Mouse (Mus musculus): ENCODE measurements at regions not wholly inside any gene's neighbourhood (a gene's known extent, or its start where the extent isn't known, plus 50 kb on each side); places are given as distances from the start of the nearest gene placed in this dataset.

GRCm38 (mm10) chr2:105454353-105454752 is 55.2 kb upstream of the Rcn1 start:
- no peak for DNase-seq (ENCODE audit: low spot score)

- DNase-seq (ENCODE audit: low spot score), result no peak
Measured at GRCm38 (mm10) chr2:105454836-105455235, 55.7 kb upstream of the Rcn1 start.

GRCm38 (mm10) chr2:105458643-105459042 is 59.5 kb upstream of the Rcn1 start:
- DNase-seq (ENCODE audit: low spot score), result no peak

GRCm38 (mm10) chr2:105459512-105459911 is 60.4 kb upstream of the Rcn1 start:
- DNase-seq (ENCODE audit: low spot score), result no peak

GRCm38 (mm10) chr2:105465630-105466029 is 66.5 kb upstream of the Rcn1 start:
- no peak for DNase-seq (ENCODE audit: low spot score)

- DNase-seq (ENCODE audit: low spot score), result peak; percentile 37
Measured at GRCm38 (mm10) chr2:105468930-105469329, 69.8 kb upstream of the Rcn1 start.

GRCm38 (mm10) chr2:105476028-105476677 is 77.0 kb upstream of the Rcn1 start:
- DNase-seq (ENCODE audit: low spot score), result no peak

- DNase-seq (ENCODE audit: low spot score), result no peak
Measured at GRCm38 (mm10) chr2:105481990-105482592, 83.0 kb upstream of the Rcn1 start.

GRCm38 (mm10) chr2:105484496-105484895 is 85.4 kb upstream of the Rcn1 start:
- DNase-seq (ENCODE audit: low spot score), result no peak

- DNase-seq (ENCODE audit: low spot score), result no peak
Measured at GRCm38 (mm10) chr2:105485286-105485685, 86.2 kb upstream of the Rcn1 start.

- DNase-seq (ENCODE audit: low spot score), result peak; percentile 23
Measured at GRCm38 (mm10) chr2:105495796-105496195, 96.7 kb upstream of the Rcn1 start.

- no peak for DNase-seq (ENCODE audit: low spot score)
Measured at GRCm38 (mm10) chr2:105504197-105504596, 105.1 kb upstream of the Rcn1 start.

GRCm38 (mm10) chr2:105505554-105505953 is 106.4 kb upstream of the Rcn1 start:
- DNase-seq (ENCODE audit: low spot score), result no peak

GRCm38 (mm10) chr2:105507160-105507559 is 108.0 kb upstream of the Rcn1 start:
- no peak for DNase-seq (ENCODE audit: low spot score)

GRCm38 (mm10) chr2:105510816-105511215 is 111.7 kb upstream of the Rcn1 start:
- no peak for DNase-seq (ENCODE audit: low spot score)

- no peak for DNase-seq (ENCODE audit: low spot score)
Measured at GRCm38 (mm10) chr2:105511690-105512089, 112.6 kb upstream of the Rcn1 start.

- no peak for DNase-seq (ENCODE audit: low spot score)
Measured at GRCm38 (mm10) chr2:105514226-105514625, 115.1 kb upstream of the Rcn1 start.

- no peak for DNase-seq (ENCODE audit: low spot score)
Measured at GRCm38 (mm10) chr2:105514881-105515280, 115.8 kb upstream of the Rcn1 start.

GRCm38 (mm10) chr2:105515326-105515725 is 116.2 kb upstream of the Rcn1 start:
- DNase-seq (ENCODE audit: low spot score), result no peak

- DNase-seq (ENCODE audit: low spot score), result no peak
Measured at GRCm38 (mm10) chr2:105516267-105517133, 117.4 kb upstream of the Rcn1 start.

GRCm38 (mm10) chr2:105521841-105522240 is 122.7 kb upstream of the Rcn1 start:
- no peak for DNase-seq (ENCODE audit: low spot score)

GRCm38 (mm10) chr2:105523297-105523802 is 124.2 kb upstream of the Rcn1 start:
- peak; percentile 58 for DNase-seq (ENCODE audit: low spot score)

GRCm38 (mm10) chr2:105525111-105525610 is 126.0 kb upstream of the Rcn1 start:
- DNase-seq (ENCODE audit: low spot score), result no peak
